Mouse (Mus musculus) liver, embryonic 16.5 days (tissue): Measurements from ENCODE around the gene Scaf1. TPM values are rescaled to one million over a fixed set of nuclear protein-coding genes. Genes with fewer than 3 reads are reported as not detected.

ENCODE experiments used
- ATAC-seq: fragments of 200-750 bp; cut with Nextera tagmentation; 2 replicates; pipeline ENCODE4 v1.8.0; 2017; ENCODE audit warnings: low read depth, mild to moderate bottlenecking, moderate number of reproducible peaks, moderate library complexity
- H3K27ac ChIP-seq: fragments of 300-500 bp; sonication (generic); 2 replicates; pipeline ENCODE4 v1.5.1; 2014; ENCODE audit warnings: mild to moderate bottlenecking, low read length
- H3K27me3 ChIP-seq: fragments of 300-500 bp; sonication (generic); 2 replicates; pipeline ENCODE4 v1.6.1; 2014; ENCODE audit warnings: low read depth, low read length, mixed read lengths; ENCODE audit not compliant: control insufficient read depth, insufficient read depth
- H3K36me3 ChIP-seq: fragments of 300-500 bp; sonication (generic); 2 replicates; pipeline ENCODE4 v1.6.1; 2014; ENCODE audit warnings: mild to moderate bottlenecking; ENCODE audit not compliant: control insufficient read depth, insufficient read depth
- H3K4me1 ChIP-seq: fragments of 300-500 bp; sonication (generic); 2 replicates; pipeline ENCODE4 v1.6.1; 2014; ENCODE audit warnings: low read depth, low read length, mixed read lengths; ENCODE audit not compliant: control insufficient read depth
- H3K4me2 ChIP-seq: fragments of 300-500 bp; sonication (generic); 2 replicates; pipeline ENCODE4 v1.6.1; 2014; ENCODE audit warnings: low read depth, low read length, mixed read lengths
- H3K4me3 ChIP-seq: fragments of 300-500 bp; sonication (generic); 2 replicates; pipeline ENCODE4 v1.5.1; 2014; ENCODE audit warnings: low read depth, mild to moderate bottlenecking, low read length
- H3K9ac ChIP-seq: fragments of 300-500 bp; sonication (generic); 2 replicates; pipeline ENCODE4 v1.6.1; 2014; ENCODE audit warnings: low read depth, low read length
- H3K9me3 ChIP-seq: fragments of 300-500 bp; sonication (generic); replicated peaks from 2 replicates; pipeline ENCODE4 v1.6.1; 2016; ENCODE audit warnings: low read length; ENCODE audit not compliant: control insufficient read depth
- WGBS: fragments of 180-500 bp; shearing (Covaris S2); extraction: QIAGEN DNeasy Blood & Tissue Kit; methylation state at CpG from one replicate; pipeline ENCODE4 v1.1.7; 2014; ENCODE audit not compliant: insufficient replicate concordance; 5-methylcytosine and 5-hydroxymethylcytosine counted together
- polyA plus RNA-seq: library from polyadenylated mRNA; unstranded; fragments of >200 nt; fragmentation: Nextera tagmentation; extraction: Ambion mirVana; gene quantifications from 2 replicates; pipeline ENCODE4 v1.2.1, GENCODE M21; 2015

Gene Scaf1
- polyA plus RNA-seq, 1 experiment from 2014 or later = 9.9 TPM

- H3K27ac ChIP-seq = peak within 1 kb of the TSS; percentile 96
- no peaks in the 10 kb centered on the region for H3K27me3 ChIP-seq
- peaks cover 38% of the 10 kb centered on the region for H3K36me3 ChIP-seq
- no peaks in the 10 kb centered on the region for H3K9me3 ChIP-seq
- peak within 1 kb of the TSS; percentile 69 for H3K4me3 ChIP-seq
- under 1% methylated on average over 18 of the region's 18 CpGs for WGBS
- H3K4me2 ChIP-seq = peak within 1 kb of the TSS; percentile 87
- peaks cover 25% of the 10 kb centered on the region for H3K4me1 ChIP-seq
- peak within 1 kb of the TSS; percentile 88 for H3K9ac ChIP-seq
- ATAC-seq = peak; percentile 19; the same call in 1 of the 2 replicates
These were observed 17.6 kb downstream of the Scaf1 start, which contains the start of gene Bcl2l12 for GRCm38 (mm10) chr7:44998501-44998955. Bcl2l12 (minus strand) TSS chr7:44998712.

- Histone ChIP-seq H3K36me3 (peaks cover 32% of the 10 kb centered on the region), H3K9me3 (no peaks in the 10 kb centered on the region), H3K4me3 (peak overlapping the region; percentile 69), H3K4me2 (peak overlapping the region; percentile 87), H3K9ac (peak overlapping the region; percentile 88), H3K27me3 (no peaks in the 10 kb centered on the region), H3K27ac (peak overlapping the region; percentile 96), H3K4me1 (peaks cover 25% of the 10 kb centered on the region)
- under 1% methylated on average over 15 of the region's 15 CpGs for WGBS
- peak; percentile 1; the same call in 1 of the 2 replicates for ATAC-seq
These were observed 18.2 kb downstream of the Scaf1 start for GRCm38 (mm10) chr7:44997940-44998428.

- H3K4me2 ChIP-seq = peak within 1 kb of the TSS; percentile 87
- peak within 1 kb of the TSS; percentile 88 for H3K9ac ChIP-seq
- WGBS = under 1% methylated on average over 43 of the region's 43 CpGs
- H3K27me3 ChIP-seq = no peaks in the 10 kb centered on the region
- peaks cover 26% of the 10 kb centered on the region for H3K36me3 ChIP-seq
- peak within 1 kb of the TSS; percentile 96 for H3K27ac ChIP-seq
- H3K4me3 ChIP-seq = peak within 1 kb of the TSS; percentile 69
- no peaks in the 10 kb centered on the region for H3K9me3 ChIP-seq
- ATAC-seq = peak; percentile 91
- peaks cover 25% of the 10 kb centered on the region for H3K4me1 ChIP-seq
These were observed 18.8 kb downstream of the Scaf1 start, which contains the start of gene Irf3 for GRCm38 (mm10) chr7:44997231-44997939. Irf3 (plus strand) TSS chr7:44997648.

GRCm38 (mm10) chr7:44996672-44997071 lies 19.5 kb downstream of the Scaf1 start:
- whole genome bisulfite sequencing = 12% methylated on average over 10 of the region's 10 CpGs
- Histone ChIP-seq H3K36me3 (peaks cover 19% of the 10 kb centered on the region), H3K9ac (peak overlapping the region; percentile 88), H3K4me3 (peak overlapping the region; percentile 69), H3K4me1 (peaks cover 25% of the 10 kb centered on the region), H3K27ac (peak overlapping the region; percentile 37), H3K27me3 (no peaks in the 10 kb centered on the region), H3K9me3 (no peaks in the 10 kb centered on the region), H3K4me2 (peak overlapping the region; percentile 87)
- ATAC-seq = no peak

- Histone ChIP-seq H3K4me1 (peaks cover 23% of the 10 kb centered on the region), H3K9ac (peak overlapping the region; percentile 77), H3K36me3 (peaks cover 2% of the 10 kb centered on the region), H3K9me3 (no peaks in the 10 kb centered on the region), H3K4me3 (peak overlapping the region; percentile 78), H3K4me2 (peak overlapping the region; percentile 86), H3K27ac (peak overlapping the region; percentile 89), H3K27me3 (no peaks in the 10 kb centered on the region)
- peak; percentile 6; the same call in 1 of the 2 replicates for ATAC-seq
- WGBS = under 1% methylated on average over 29 of the region's 29 CpGs
These were observed 29.1 kb downstream of the Scaf1 start for GRCm38 (mm10) chr7:44986879-44987718.

GRCm38 (mm10) chr7:44986192-44986878 lies 29.8 kb downstream of the Scaf1 start, which contains the start of gene Prmt1:
Prmt1 (minus strand) TSS chr7:44986568.
- under 1% methylated on average over 41 of the region's 42 CpGs for WGBS
- peak; percentile 93 for ATAC-seq

GRCm38 (mm10) chr7:44985595-44986191 lies 30.5 kb downstream of the Scaf1 start:
- peak overlapping the region; percentile 92 for H3K9ac ChIP-seq
- H3K4me3 ChIP-seq = peak overlapping the region; percentile 88
- H3K27me3 ChIP-seq = no peaks in the 10 kb centered on the region
- WGBS = under 1% methylated on average over 44 of the region's 45 CpGs
- peaks cover 13% of the 10 kb centered on the region for H3K36me3 ChIP-seq
- no peak for ATAC-seq
- no peaks in the 10 kb centered on the region for H3K9me3 ChIP-seq
- peak overlapping the region; percentile 99 for H3K4me2 ChIP-seq
- H3K4me1 ChIP-seq = peaks cover 23% of the 10 kb centered on the region
- H3K27ac ChIP-seq = peak overlapping the region; percentile 85

More at GRCm38 (mm10) chr7:44986192-44986878, 29.8 kb downstream of the Scaf1 start, which contains the start of gene Prmt1:
- peaks cover 23% of the 10 kb centered on the region for H3K4me1 ChIP-seq
- peak within 1 kb of the TSS; percentile 89 for H3K27ac ChIP-seq
- H3K27me3 ChIP-seq = no peaks in the 10 kb centered on the region
- no peaks in the 10 kb centered on the region for H3K9me3 ChIP-seq
- H3K36me3 ChIP-seq = peaks cover 9% of the 10 kb centered on the region
- H3K4me3 ChIP-seq = peak within 1 kb of the TSS; percentile 88
- peak within 1 kb of the TSS; percentile 92 for H3K9ac ChIP-seq
- H3K4me2 ChIP-seq = peak within 1 kb of the TSS; percentile 99

GRCm38 (mm10) chr7:44984833-44985164 lies 31.4 kb downstream of the Scaf1 start:
- Histone ChIP-seq H3K36me3 (peaks cover 17% of the 10 kb centered on the region), H3K4me2 (peak overlapping the region; percentile 99; the same call in 1 of the 2 replicates), H3K9ac (no peak overlapping the region), H3K4me3 (no peak overlapping the region), H3K4me1 (peaks cover 23% of the 10 kb centered on the region), H3K9me3 (no peaks in the 10 kb centered on the region), H3K27ac (peak overlapping the region; percentile 85; the same call in 1 of the 2 replicates), H3K27me3 (no peaks in the 10 kb centered on the region)
- ATAC-seq = no peak
- 33% methylated on average over 3 of the region's 3 CpGs for WGBS
